Mouse (Mus musculus): ENCODE data around the gene Ly75. TPM values are rescaled to one million over a fixed set of nuclear protein-coding genes. Genes with fewer than 3 reads are reported as not detected.

Ly75 gene
- total RNA-seq, 4 experiments from 2014 or later, result 0.72 to 1.1 (median 1.0) TPM

Other genes starting within 250 kb of the Ly75 start
- 10 to 100 TPM; 33.0 to 49.7 (median 44.0) TPM for gene Baz2b, start 173.5 kb downstream of the Ly75 start, total RNA-seq (2022)
- 10 to 100 TPM; 20.8 to 33.6 (median 28.3) TPM for gene March7, start 173.4 kb downstream of the Ly75 start, total RNA-seq (2022)
- 1 to 10 TPM; 8.1 to 9.3 (median 8.9) TPM for gene Cd302, start 98.8 kb downstream of the Ly75 start, total RNA-seq (2022)
- 1 to 10 TPM; 1.4 to 3.0 (median 1.5) TPM for gene Pla2r1, start 170.0 kb upstream of the Ly75 start, total RNA-seq (2022)

Data from heart, adult 8-10 months (tissue).